Mouse (Mus musculus): ENCODE results near the gene Tacr1.

DNA sequence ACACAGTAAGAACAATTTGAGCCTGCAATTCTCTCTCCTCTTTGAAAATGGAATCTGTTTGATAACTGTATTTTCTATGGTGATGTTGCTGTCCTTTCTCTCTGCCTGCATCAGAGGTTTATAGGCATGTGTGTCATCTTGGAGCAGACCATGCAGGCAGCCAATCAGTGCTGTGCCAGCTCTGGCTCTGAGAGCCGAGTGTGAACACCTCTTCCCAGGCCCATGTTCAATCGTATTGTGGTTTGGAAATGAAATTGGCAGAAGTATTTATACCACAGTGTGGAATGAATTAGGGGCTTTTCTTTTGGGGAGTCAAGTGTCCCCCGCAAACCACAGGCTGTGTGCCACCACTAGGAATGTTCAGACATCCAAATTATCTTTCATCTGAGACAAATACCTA is 117.5 kb downstream of the Tacr1 start:
- no peak for TF ChIP-seq CHD2 (IDR thresholded peaks at IDR 0.05; ENCODE audit: low read depth, low read length)
- TF ChIP-seq MAFK (IDR thresholded peaks at IDR 0.05; ENCODE audit: insufficient read depth, low read depth, low read length), result no peak
- TF ChIP-seq HCFC1 (IDR thresholded peaks at IDR 0.05; ENCODE audit: borderline replicate concordance, insufficient read depth, low read length), result no peak

Data from ES-E14 (cell line).